In the genomic region with DNA sequence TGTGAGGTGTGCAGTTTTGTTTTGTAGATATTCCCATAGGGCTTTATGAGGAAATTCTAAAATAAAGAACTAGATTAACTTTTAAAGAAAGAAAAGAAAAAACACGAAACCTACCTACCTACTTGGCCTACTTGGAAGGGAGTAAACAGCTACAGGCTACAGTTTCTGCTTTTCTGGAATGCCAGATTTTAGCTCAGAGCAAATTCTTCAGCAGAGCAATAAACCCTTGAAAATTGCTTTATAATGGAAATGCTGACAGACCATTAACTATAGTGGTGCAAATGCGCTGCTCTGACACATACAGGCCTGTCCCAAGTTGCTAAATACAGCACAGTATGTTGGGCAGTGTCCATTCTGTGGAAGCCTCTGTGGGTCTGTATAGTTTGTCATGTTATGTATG, we compare ENCODE assay signal across 19 mouse cellular contexts. TPM values are rescaled to one million over a fixed set of nuclear protein-coding genes. Genes with fewer than 3 reads are reported as not detected.
DNase-seq lines count a peak whose midpoint lies in the region; ATAC-seq and TF ChIP-seq lines count a peak whose summit lies in the region.
"Had no signal": no experiment of that assay in that cellular context is flagged by ENCODE, and none has a peak within 500 bp of the region (broad histone marks: within the 10 kb centered on the region; RNA-seq: fewer than 3 reads in every experiment).

No protein-coding gene starts in this region.

- no peak for TF ChIP-seq CTCF in Patski (IDR thresholded peaks at IDR 0.05)

- no peak for ATAC-seq in hindbrain, embryonic 15.5 days (ENCODE audit: low FRiP score, low read depth)
- ATAC-seq in lung, embryonic 16.5 days (ENCODE audit: low read depth) = peak; percentile 38; the same call in 1 of the 2 replicates
- ATAC-seq in Patski = peak; percentile 80

- peaks cover 23% of the 10 kb centered on the region for H3K4me1 ChIP-seq in hindbrain, embryonic 15.5 days (replicated peaks)
- peaks cover 3% of the 10 kb centered on the region; the same call in 1 of the 2 replicates for H3K4me1 ChIP-seq in hindbrain, embryonic 10.5 days (replicated peaks)
- H3K4me1 ChIP-seq in lung, embryonic 16.5 days (replicated peaks; ENCODE audit: control insufficient read depth, insufficient read depth, low read length) = peaks cover 23% of the 10 kb centered on the region

- CTCF ChIA-PET in Patski (lab: Charles Lee) = interaction anchor here (0.9 to 3.0 kb wide), 3 partner anchors 13 to 20 kb away, joined by 3 to 18 read pairs (median 8); no protein-coding TSS in a partner anchor

- POLR2A ChIA-PET in Patski (lab: Charles Lee) = interaction anchor here (0.6 to 1.2 kb wide), 2 partner anchors 11 to 361 kb away, joined by 3 read pairs; no protein-coding TSS in a partner anchor

- H3K36me3 ChIP-seq in hindbrain, embryonic 15.5 days = no peaks in the 10 kb centered on the region
- no peaks in the 10 kb centered on the region for H3K36me3 ChIP-seq in hindbrain, embryonic 10.5 days
- no peaks in the 10 kb centered on the region for H3K36me3 ChIP-seq in lung, embryonic 16.5 days (ENCODE audit: control insufficient read depth, insufficient read depth, low read length)
- H3K36me3 ChIP-seq: heart, embryonic 15.5 days; liver, embryonic 15.5 days had no signal

- H3K4me3 ChIP-seq in hindbrain, embryonic 15.5 days = no peak overlapping the region
- H3K4me3 ChIP-seq in hindbrain, embryonic 10.5 days = no peak overlapping the region
- no peak overlapping the region for H3K4me3 ChIP-seq in lung, embryonic 16.5 days (ENCODE audit: low read length)
- H3K4me3 ChIP-seq: heart, adult 2 months; heart, embryonic 15.5 days; left cerebral cortex, adult 2 months; liver, embryonic 15.5 days; myocyte had no signal

- H3K9ac ChIP-seq in hindbrain, embryonic 15.5 days = no peak overlapping the region
- H3K9ac ChIP-seq in lung, embryonic 16.5 days (ENCODE audit: low read length) = no peak overlapping the region
- H3K9ac ChIP-seq: heart, embryonic 15.5 days; liver, embryonic 15.5 days had no signal

- H3K27ac ChIP-seq in hindbrain, embryonic 15.5 days (replicated peaks) = peak overlapping the region; percentile 32
- no peak overlapping the region for H3K27ac ChIP-seq in hindbrain, embryonic 10.5 days
- H3K27ac ChIP-seq in lung, embryonic 16.5 days (ENCODE audit: low read length) = no peak overlapping the region
- H3K27ac ChIP-seq: heart, adult 2 months; heart, embryonic 15.5 days; left cerebral cortex, adult 2 months; liver, embryonic 15.5 days had no signal

- no peaks in the 10 kb centered on the region for H3K27me3 ChIP-seq in hindbrain, embryonic 15.5 days
- H3K27me3 ChIP-seq in hindbrain, embryonic 10.5 days (ENCODE audit: insufficient read depth, poor library complexity, severe bottlenecking) = no peaks in the 10 kb centered on the region
- H3K27me3 ChIP-seq in lung, embryonic 16.5 days (ENCODE audit: control insufficient read depth, insufficient read depth, low read depth, low read length) = no peaks in the 10 kb centered on the region
- no peaks in the 10 kb centered on the region for H3K27me3 ChIP-seq in Patski
- H3K27me3 ChIP-seq: heart, embryonic 15.5 days; liver, embryonic 15.5 days had no signal

- 42% methylated on average over 2 of the region's 2 CpGs for WGBS in hindbrain, embryonic 15.5 days
- WGBS in hindbrain, embryonic 10.5 days = 84% methylated on average over 2 of the region's 2 CpGs
- 62% methylated on average over 2 of the region's 2 CpGs for WGBS in lung, embryonic 16.5 days

- H3K9me3 ChIP-seq in hindbrain, embryonic 15.5 days = no peaks in the 10 kb centered on the region
- H3K9me3 ChIP-seq in hindbrain, embryonic 10.5 days = no peaks in the 10 kb centered on the region
- H3K9me3 ChIP-seq in lung, embryonic 16.5 days (ENCODE audit: control insufficient read depth, low read length) = no peaks in the 10 kb centered on the region
- H3K9me3 ChIP-seq: heart, embryonic 15.5 days; liver, embryonic 15.5 days had no signal

- no peak overlapping the region for H3K4me2 ChIP-seq in hindbrain, embryonic 15.5 days
- no peak overlapping the region for H3K4me2 ChIP-seq in lung, embryonic 16.5 days (ENCODE audit: low read depth, low read length)
- H3K4me2 ChIP-seq: heart, embryonic 15.5 days; liver, embryonic 15.5 days had no signal

- DNase-seq in hindbrain, embryonic 10.5 days (ENCODE audit: low spot score) = no peak
- no peak for DNase-seq in lung, adult 18-20 months
- DNase-seq in Patski (ENCODE audit: low read depth, low spot score) = peak; percentile 33
- DNase-seq in gonadal fat pad, adult 2 months (ENCODE audit: low read depth) = peak; percentile 63
- DNase-seq in thymus, postnatal 36 days = no peak
- DNase-seq: adrenal gland, adult 8-10 months; cerebellum, adult 8-10 months; heart, adult 2 months; kidney, adult 11 months; kidney, postnatal 25 days; left cerebral cortex, postnatal 4 days; lung, postnatal 4 days; right cerebral cortex, postnatal 25 days had no signal

- in situ Hi-C loops in Patski (cut with MboI; ENCODE audit: low pct_unique_long_range_greater_than_20kb) = no loop called here

RNA-seq across cellular contexts. Expression of a gene that starts 40.6 kb away (rescaled TPM):
- 54.7 and 59.8 TPM in 2 replicates for polyA plus RNA-seq in hindbrain, embryonic 15.5 days (2015; fragmentation: Nextera tagmentation; extraction: Ambion mirVana)
- 70.9 and 97.7 TPM in 2 replicates for polyA plus RNA-seq in hindbrain, embryonic 10.5 days (2016; fragmentation: Nextera tagmentation; extraction: Ambion mirVana)
- polyA plus RNA-seq in lung, embryonic 16.5 days (2015; fragmentation: Nextera tagmentation; extraction: Ambion mirVana) = 52.8 and 57.4 TPM in 2 replicates
- 133 TPM for polyA plus RNA-seq in Patski (2021)
- polyA plus RNA-seq in gonadal fat pad, adult 2 months (2012; rRNA removed) = 143 and 166 TPM in 2 replicates

Comparison
In these comparisons a context has a peak if more than half of its experiments do, and no peak if none do; other contexts are left out.
1. DNase-seq: peak in Patski (single experiment) and gonadal fat pad, adult 2 months (single experiment); none in hindbrain, embryonic 10.5 days (single experiment), lung, adult 18-20 months (0 of 2) and thymus, postnatal 36 days (0 of 2).